Mouse (Mus musculus) liver, adult 10 weeks (tissue): ENCODE data around the gene Spaca1. TPM values are rescaled to one million over a fixed set of nuclear protein-coding genes. Genes with fewer than 3 reads are reported as not detected.

Source experiments
- polyA plus RNA-seq: library from polyadenylated mRNA; stranded (reverse); fragments of 350-450 nt; fragmentation: Illumina TruSeq; extraction: RNeasy Lipid Tissue Mini Kit (QIAGEN cat#74804); gene quantifications from one replicate; pipeline ENCODE4 v1.2.3, GENCODE M21; 2014; ENCODE audit warnings: low read depth, low replicate concordance

Gene Spaca1
- not detected for polyA plus RNA-seq

DNA sequence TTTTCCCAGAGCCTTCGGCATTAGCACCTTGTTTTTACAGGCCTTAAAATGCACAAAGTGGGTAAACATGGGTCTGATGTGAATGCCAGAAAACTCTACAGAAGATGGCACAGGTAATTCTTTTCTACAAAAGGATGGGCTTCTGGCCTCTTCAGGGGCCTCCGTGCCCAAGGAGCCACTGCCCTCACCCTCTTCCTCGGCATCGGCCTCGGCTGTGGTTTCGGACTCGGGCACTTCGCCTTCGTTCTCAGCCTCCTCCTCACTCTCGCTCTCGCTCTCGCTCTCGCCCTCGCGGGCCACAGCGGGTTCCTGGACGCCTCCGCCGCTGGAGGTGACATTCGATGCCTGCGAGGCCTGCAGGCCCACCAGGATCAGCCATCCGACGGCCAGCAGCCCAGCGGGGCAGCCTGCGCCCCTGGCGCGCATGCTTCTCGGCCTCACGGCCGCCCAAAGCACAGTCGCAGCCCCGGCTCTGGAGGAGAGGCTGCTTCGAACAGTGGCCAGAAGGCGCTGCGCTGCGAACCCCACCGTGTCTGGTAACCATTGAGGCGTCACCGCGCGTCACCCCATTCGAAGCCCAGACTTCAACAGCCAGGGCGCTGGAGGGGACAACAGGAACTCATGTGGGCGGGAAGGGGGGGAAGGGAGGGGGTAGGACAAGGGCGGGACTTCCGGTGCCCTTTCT lies at the start of gene Spaca1:
Gene Spaca1 (minus strand): TSS at position 621 of the 685 bp plus-strand sequence.

Other genes with a start within 250 kb of the Spaca1 start
- not detected for gene Cnr1, start 125.6 kb downstream of the Spaca1 start, polyA plus RNA-seq